Mouse (Mus musculus): ENCODE measurements around the gene Slc5a3. TPM values are rescaled to one million over a fixed set of nuclear protein-coding genes. Genes with fewer than 3 reads are reported as not detected.
A peak's percentile ranks its signal among the peaks of the same experiment; 100 is the strongest.

Slc5a3 gene
- 2.0 and 2.2 TPM in 2 replicates for polyA plus RNA-seq (2012; rRNA removed)

DNA sequence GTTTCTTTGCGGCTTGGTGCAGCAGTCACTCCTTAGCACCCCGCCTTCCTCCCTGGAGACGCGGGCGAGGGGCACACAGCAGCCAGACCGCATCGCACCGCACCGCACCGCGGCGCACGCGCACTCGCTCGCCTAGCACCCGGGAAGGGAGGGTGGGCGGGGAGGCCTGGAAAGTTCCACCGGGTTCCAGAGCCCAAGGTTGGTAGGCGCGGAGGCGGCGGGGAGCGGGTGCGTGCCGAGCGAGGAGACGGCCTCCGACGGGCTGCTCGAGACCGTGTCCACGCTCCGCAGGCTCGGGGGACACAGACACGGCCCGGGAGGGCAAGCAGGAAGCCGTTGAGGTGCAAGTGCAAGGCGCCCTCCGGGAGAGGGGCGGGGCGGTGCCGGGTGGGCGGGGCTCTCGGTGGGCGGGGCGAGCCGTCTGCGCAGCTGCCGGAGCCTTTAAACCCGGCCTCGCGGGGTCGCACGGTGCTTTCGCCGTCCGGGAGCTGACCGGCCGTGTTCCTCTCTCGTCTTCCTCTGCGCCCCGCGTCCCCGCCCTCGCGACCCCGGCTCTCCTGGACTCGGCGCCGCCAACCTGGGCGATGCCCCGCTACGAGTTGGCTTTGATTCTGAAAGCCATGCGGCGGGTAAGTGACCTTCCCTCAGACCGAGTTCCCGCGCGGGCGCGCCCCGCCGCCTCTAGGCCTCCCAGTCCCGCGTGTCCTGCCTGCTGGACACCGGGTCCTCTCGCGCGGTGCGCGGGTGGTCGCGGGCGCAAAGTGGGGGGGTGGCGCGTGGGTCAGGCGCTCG lies at the start of gene Slc5a3, which contains the start of the genes Mrps6 and Gm49711:
Gene Slc5a3, plus strand, starts transcription at position 471 of the 792 bp plus-strand sequence.
Gene Mrps6, plus strand, starts transcription at position 419 of the 792 bp plus-strand sequence.
Gene Gm49711, plus strand, starts transcription at position 465 of the 792 bp plus-strand sequence.
- peak; percentile 93 for DNase-seq (ENCODE audit: low spot score)

DNA sequence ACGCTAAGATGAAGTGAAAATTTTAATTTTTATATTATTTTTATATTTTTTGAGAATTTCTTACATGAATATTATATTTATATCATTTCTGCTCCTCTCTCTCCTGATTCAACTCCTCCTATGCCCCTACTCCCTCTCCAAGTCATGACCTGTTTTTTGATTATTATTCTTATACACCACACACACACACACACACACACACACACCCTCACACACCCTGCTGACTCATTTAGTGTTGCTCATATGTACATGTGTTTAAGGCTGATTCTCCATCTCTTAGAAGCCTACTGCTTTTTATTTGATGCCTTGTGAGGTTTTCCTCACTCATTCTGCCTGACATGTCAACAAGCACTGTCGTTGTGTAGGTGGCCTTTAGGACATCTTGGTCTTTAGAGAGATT lies 48.5 kb upstream of the Slc5a3 start:
- no peak for DNase-seq (ENCODE audit: low spot score)

DNA sequence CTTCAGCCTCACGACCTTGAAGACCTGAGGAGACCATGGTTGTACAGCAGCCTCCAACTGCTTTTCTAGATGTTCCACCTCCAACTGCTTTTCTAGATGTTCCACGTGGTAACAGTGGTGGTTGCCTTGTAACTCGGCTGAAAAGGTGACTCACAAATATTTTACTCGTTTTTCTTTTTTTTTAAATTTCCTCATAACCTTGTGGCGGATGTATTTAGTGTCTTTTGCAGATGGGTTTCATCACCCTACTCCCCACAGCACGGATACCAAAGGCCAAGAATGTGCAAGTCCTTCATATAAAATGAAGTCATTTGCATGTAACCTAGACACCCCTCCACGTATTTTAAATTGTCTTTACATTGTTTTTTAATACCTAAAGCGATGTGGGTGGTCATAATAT lies 41.3 kb upstream of the Slc5a3 start:
- DNase-seq (ENCODE audit: low spot score) = no peak

DNA sequence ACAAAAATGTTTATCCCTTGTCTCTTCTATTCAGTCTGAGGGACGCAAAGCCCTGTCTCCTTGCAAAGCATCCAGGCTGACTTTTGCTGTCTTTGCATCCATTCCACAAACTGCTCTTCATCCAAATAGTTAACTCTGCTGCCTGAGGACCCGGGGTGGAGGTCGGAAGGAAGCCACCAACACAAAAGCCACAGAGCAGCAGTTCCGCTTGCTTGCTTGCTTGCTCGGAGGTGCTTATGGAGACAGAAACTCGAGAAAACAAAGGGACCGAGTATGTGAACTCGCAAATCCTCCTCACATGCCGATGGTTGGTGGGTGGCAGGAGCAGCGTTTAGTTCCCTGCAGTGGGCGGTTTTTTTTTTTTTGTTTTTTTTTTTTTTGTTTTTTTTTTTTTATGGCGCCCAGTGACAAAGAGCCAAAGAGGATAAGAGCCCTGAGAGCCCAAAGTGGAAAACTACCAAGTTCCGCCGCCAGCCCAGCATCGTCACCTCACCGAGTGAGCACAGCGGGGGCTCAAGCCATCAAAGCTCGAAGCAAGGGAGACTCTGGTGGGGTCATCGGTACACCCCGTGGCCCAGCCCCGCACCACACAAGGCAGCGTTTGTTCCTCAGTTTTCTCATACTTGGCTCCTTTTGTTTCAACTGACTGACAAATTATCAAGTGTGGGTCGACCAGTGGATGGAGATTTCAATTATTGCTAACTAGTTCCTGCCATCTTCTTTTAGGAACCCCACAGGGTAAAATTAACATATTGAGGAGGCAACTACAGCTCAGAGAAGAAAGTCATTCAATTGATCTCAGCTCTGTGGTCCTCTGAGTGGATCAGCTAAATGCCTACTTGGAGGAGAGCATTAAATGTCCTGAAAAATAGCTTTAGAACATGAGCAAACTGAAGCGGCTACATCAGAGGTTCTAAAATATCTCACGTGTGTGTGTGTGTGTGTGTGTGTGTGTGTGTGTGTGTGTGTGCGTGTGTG lies 38.7 kb upstream of the Slc5a3 start:
- no peak for DNase-seq (ENCODE audit: low spot score)

DNA sequence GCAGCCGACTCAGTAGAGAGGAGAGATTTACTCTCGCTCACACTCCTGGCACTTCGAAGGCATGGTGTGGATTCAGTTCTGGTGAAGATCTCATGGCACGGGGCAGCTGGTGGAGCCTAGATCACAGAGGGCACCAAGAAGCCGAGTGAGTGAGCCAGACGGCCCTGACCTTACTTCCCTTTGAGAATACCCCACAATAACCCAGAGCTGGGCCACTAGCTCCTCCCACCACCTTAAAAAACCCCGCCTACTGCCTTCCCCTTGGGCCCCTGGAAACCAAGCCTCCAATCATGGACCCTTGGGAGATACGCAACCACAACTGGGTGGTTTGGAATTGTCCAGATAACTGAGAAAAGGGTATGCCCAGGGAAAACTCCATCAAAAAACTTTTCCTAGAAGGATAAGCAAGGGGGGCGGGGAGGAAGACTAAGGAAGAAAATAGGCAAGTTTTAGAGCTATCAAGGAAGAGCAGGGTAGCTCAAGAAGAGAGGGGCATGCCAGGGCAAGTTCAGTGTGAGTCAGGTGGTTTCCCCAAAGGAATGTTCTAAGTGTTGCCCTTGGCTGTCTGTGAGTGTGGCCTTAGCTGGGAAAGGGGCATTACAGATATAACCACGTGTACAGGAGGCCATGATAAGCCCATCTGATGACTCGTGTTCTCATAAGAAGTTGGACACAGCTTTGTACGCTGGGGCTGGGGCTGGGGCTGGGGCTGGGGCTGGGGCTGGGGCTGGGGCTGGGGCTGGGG lies 36.3 kb upstream of the Slc5a3 start:
- DNase-seq (ENCODE audit: low spot score) = no peak

DNA sequence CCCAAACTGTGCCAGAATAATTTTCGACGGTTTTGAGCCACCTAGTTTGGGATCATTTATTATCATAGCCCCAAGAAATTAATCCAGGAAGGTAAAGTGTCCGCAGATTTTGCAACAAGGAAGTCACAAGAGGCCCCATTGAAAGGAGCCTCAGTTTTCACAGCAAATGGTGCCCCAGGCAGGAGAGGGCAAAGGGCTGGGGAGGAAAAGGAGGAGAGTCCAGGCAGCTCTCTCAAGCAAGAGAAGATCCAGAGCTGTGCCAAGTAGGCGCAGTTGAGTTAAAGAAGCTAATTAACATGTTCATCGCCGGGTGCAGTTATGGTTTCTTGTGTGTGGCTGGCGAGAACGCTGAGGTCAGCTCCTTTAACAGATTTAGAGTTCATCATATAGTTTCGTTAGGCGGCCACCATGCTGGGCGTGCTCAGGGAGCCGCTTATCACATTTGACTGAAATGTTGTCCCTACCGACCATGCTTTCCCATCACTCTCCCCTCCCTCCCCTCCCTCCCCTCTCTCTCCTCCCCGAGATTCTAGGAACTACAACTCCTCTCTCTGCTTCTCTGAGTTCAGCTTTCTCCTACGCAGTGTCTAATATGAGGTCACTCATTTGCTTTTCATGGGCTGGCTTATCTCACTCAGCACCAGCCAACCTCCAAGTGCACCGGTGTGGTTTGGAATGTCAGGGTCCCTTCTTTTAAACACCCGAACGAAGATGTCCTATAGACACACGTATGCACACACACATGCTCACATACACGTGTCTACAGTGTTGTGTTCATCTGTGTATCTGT lies 35.4 kb upstream of the Slc5a3 start:
- DNase-seq (ENCODE audit: low spot score) = no peak

DNA sequence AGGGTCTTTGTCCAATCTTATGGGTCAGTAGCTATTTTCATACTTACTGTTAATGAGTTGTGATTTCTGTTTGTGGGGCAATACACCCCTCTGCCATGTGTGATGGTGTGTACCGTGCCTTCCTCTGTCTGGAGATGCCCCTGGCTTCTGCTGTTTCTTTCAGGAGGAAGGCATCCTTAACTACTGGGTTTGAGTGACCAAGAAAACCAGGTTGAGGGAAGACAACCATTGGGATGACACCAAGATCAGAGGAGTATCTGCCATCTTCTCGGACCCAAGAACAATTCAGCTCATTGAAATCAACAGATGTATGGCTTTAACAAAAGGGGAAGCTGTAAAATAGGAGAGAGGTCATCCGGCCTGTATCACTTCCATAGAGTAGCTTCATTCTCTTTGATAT lies 24.8 kb upstream of the Slc5a3 start:
- no peak for DNase-seq (ENCODE audit: low spot score)

DNA sequence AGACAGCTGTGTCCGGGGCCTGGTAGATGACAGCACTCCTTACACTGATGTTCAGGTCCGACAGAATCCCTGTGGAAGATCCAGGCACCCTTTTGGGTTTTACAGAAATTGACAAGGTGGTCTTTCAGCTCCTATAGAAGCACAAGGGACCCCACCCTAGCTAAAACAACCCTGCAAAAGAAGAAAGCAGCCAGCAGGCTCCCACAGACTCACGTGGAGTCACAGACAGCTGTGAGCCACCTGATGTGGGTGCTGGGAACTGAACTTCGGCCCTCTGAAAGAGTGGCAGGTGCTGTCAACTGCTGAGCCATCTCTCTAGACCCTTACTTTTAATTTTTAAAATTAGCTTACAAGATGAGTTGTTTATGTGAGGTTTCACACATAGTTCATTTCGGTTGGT lies 23.4 kb upstream of the Slc5a3 start:
- DNase-seq (ENCODE audit: low spot score) = no peak

DNA sequence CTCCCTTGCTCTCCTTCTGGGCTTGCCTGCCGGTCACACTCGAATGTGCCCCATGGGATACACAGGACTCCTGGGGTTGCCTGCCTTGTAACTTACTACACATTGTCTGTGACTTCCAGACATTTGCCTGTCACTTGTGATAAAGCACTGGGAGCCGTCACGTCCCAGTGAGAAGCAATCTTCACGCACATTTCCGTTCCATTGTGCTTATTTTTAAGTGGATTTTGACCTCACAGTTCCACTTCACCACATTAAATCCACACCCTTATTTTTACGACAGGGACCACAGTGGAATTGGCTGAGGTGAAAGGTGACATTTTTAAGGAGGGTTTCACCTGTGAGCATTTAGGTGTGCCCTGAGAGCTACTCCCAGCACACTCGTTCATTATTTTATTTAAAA lies 21.4 kb upstream of the Slc5a3 start:
- DNase-seq (ENCODE audit: low spot score) = no peak

DNA sequence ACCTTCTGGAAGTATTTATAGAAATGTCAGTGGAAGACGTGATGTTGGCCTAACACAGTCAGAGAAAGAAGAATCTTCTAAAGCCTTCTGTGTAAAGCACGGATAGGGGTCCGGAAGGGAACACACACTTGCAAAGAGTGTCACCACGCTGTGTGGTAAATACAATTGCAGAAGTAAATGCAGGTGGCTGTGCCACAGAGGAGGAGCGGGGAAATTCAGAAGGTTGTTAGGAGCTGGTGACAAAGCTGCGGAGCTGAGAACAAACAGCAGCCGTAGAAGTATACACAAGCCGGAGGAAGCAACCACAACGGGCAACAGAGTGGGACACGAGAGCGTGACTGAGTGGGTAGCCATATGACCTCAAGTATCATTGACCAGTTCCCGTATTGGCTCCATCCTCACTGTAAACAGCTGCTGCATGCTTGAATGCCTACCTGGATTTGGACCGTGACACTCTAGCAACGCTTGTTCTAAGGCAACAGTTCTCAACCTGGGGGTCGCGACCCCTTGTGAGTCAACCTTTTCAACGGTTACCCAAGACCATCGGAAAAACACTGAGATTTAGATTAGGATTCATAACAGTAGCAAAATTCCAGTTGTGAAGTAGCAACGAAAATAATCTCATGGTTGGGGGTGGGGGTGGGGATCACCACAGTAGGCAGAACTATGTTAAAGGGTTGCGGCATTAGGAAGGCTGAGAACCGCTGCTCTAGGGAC lies 20.1 kb upstream of the Slc5a3 start:
- no peak for DNase-seq (ENCODE audit: low spot score)

DNA sequence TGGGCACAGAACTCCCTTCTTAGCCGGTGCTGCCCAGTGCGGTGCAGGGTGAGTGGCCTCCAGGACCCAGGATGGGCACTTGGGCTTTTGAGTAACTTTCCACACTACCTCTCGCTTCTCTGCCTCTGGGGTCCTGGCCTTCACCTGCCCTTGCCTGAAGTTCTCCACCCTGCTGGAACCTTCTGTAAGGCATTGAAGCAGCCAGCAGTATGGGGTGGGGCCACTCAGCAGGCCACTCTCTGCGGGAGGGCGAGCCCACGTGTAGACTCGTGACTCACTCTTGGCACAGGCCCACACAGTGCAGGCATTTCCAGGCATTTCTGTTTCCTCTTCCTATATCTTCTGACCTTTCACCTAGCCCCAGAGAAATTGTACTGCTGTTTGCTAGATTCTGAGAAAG lies 18.7 kb upstream of the Slc5a3 start:
- no peak for DNase-seq (ENCODE audit: low spot score)

DNA sequence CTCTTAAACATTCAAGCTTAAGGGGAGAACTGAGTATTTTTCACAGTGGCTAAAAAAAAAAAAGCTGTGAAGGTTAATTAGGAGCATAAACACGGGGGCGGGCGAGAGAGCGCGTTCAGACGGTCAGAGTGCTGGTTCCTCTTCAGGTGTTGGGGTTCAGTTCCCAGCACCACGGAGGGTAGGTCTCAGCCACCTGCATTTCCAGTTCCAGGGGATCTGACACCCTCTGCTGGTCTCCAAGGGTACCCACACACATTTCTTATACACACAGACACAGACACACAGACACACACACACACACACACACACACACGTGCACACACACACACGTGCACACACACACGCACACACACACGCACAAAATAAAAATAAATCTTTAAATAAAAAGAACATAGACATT lies 18.2 kb upstream of the Slc5a3 start:
- no peak for DNase-seq (ENCODE audit: low spot score)

DNA sequence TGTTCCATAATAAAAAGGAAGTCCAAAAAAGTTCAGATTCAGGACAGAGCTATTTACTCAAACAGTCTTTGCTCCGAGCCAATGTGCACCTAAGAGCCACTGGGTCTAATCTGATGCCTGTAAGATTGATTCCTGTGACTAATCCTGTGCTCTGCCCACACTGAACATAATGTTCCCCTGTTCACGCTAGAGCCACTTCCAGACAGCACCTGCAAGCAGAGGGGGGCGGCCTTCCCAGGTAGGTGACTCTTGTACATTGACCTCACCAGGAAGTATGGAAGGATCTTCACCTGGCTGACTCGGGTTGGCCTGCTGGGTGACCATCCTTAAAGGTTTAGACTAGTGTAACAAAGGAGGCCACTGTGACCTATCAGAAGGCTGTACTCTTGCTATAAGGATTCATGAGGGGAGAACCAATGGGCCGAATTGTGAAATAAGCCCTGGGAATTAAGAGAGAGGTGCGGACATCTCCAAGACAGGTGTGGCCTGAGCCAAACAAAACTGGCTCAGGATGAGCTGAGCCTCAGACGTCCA lies 6.3 kb upstream of the Slc5a3 start:
- no peak for DNase-seq (ENCODE audit: low spot score)

DNA sequence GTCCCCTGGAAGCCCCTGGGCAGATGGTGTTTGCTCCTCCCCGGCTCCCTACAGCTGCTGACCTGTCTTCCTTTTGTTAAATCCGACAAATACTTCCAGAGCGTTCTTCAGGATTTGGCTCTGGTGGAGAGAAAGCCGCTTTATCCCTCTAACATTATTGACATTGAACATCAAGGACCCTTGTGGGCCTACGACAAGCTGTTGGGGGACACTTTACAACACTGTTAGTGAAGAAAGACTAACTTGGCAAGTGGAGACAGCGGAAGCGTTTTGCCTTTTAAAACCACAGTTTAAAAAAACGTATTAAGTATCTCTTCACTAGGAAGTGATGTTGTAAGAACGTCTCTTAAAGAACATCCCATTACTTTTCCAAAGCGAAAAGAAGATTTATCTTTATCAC lies 5.6 kb upstream of the Slc5a3 start:
- no peak for DNase-seq (ENCODE audit: low spot score)

DNA sequence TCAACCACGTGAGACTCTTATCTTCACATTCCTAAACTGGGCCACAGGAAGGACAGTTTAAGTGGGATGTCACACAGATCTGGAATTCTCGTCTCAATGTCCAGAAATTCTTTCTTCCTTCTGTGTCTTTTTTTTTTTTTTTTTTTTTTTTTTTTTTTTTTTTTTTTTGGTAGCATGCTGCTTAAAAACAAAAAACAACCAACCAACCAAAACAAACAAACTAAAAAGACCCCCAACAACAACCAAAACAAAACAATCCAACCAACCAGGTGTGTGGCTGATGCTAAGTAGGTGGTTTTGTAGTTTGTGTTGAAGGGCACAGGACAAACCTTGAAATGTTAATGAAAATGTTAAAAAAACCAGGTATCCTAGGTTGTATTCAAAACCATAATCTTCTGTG lies 1.4 kb upstream of the Slc5a3 start:
- DNase-seq (ENCODE audit: low spot score) = no peak

DNA sequence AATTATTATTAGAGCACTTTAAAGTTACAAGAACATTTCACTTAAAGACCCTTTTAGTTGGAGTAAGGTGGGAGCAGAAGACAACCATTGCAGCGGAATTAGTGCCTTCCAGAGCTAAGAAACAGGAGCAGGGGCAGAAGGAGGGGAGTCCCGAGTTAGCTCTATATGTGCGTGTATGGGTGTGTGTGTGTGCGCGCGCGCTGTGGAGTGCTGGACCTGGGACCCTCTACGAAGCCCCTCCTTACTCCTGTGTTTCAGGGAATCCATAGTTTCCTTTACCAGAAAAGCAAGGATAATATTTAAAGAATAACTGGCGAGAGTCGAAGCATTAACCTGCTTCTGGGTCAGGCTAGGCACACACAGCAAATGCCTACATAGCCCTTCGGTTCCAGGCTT lies 668 bp upstream of the Slc5a3 start:
- DNase-seq (ENCODE audit: low spot score) = no peak

DNA sequence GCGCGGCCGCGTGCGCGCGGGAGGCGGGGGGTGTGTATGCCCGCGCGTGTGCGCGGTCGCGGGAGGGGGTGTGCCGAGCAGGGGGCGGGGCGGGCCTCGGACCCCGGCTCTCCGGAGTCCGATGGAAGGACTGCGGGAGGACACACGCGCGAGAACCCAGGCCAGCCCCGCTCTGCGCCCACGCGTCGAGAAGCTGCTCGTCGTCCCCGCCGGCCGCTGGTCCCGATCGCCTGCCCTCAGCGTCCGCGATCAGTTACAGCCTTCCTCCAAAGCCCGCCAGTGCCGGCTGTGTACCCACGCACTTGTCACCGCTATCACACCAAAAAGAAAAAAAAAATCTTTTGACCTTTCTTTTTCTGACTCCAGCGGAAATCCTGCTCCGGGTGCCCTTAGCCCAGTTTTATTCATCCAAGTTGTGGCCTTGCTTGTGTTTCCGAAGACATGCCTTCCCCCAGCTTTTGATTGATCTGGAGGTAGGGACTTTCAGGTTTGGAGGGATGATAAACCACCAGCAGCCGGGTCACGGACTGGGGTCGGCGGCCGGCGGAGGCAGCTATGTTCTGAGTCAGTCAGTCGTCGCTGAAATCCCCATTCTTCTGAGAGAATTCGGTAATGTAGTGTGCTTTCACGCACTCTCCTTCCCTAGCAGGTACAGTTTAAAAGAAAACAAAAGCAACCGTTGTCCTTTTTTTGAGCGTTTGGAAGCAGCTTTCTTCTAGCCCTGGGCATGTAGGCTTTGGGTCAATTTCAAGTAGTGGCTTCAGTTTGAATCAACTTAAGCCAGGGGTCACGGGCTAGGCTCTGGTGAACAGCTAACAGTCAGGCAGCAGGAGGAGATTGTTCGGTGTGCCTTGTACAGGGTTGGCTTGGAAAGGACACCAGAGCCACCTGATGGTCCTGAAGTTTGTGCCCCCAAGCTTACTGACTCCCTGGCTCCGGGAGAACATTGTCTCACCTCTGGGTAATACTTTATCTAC lies 810 bp downstream of the Slc5a3 start:
- DNase-seq (ENCODE audit: low spot score) = no peak

DNA sequence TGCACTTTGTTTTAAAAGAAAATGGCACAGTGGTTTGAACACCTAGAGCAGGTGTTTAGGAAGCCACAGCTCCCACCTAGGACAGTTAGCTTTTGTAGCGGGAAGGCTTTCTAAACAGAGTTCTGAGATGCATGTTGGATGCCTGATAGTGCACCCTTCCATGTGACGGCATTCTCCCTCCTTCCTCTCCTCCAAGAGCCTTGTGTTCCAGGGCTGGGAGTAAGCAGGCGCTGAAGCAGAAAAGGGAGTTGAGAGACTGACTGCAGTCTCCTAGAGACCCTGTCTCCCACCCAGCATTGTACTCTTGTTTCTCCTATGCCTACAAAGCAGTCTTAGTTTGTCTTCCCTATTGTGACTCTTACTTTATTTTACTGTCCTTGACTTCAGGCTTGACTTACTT lies 2.1 kb downstream of the Slc5a3 start:
- DNase-seq (ENCODE audit: low spot score) = no peak

DNA sequence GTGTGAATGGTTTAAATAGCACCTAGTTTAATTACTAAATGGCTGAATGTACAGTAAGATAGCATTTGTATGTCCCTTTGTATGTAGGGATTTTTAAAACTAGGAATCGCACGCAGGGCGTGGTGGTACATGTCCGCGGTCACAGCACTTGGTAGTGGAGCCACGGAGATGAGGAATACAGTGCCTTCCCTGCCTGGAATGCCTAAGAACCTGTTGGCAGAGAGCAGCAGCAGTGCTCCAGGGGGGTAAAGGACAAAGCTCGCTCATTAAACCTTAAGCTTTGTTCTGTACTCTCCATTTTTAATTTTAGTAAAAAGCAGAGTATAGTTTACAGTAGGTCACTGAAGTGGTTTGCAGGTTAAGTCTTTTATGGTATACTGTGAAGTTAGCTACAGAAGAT lies 3.5 kb downstream of the Slc5a3 start:
- no peak for DNase-seq (ENCODE audit: low spot score)

All from urinary bladder, adult 2 months (tissue).